Mouse (Mus musculus): ENCODE measurements around the gene Cd40lg. TPM values are rescaled to one million over a fixed set of nuclear protein-coding genes. Genes with fewer than 3 reads are reported as not detected.

The Cd40lg gene
- polyA plus RNA-seq, 1 experiment from 2014 or later: not detected

- 60% methylated on average over 5 of the region's 5 CpGs for WGBS
- no peaks in the 10 kb centered on the region for H3K27me3 ChIP-seq (ENCODE audit: insufficient read depth, poor library complexity, severe bottlenecking)
- H3K9me3 ChIP-seq: no peaks in the 10 kb centered on the region
- no peaks in the 10 kb centered on the region for H3K36me3 ChIP-seq
- DNase-seq (ENCODE audit: low spot score): no peak
- no peak overlapping the region for H3K4me3 ChIP-seq
- no peaks in the 10 kb centered on the region for H3K4me1 ChIP-seq
- H3K27ac ChIP-seq: no peak overlapping the region
These were observed 4.3 kb downstream of the Cd40lg start for GRCm38 (mm10) chrX:57216271-57216670.

GRCm38 (mm10) chrX:57219563-57219962 is 7.6 kb downstream of the Cd40lg start:
- Histone ChIP-seq H3K9me3 (no peaks in the 10 kb centered on the region), H3K27me3 (ENCODE audit: insufficient read depth, poor library complexity, severe bottlenecking) (no peaks in the 10 kb centered on the region), H3K27ac (no peak overlapping the region), H3K4me1 (no peaks in the 10 kb centered on the region), H3K4me3 (no peak overlapping the region), H3K36me3 (no peaks in the 10 kb centered on the region)
- DNase-seq (ENCODE audit: low spot score): no peak
- 86% methylated on average over 5 of the region's 5 CpGs for WGBS

- Histone ChIP-seq H3K36me3 (no peaks in the 10 kb centered on the region), H3K27me3 (ENCODE audit: insufficient read depth, poor library complexity, severe bottlenecking) (no peaks in the 10 kb centered on the region), H3K4me1 (no peaks in the 10 kb centered on the region), H3K9me3 (no peaks in the 10 kb centered on the region), H3K4me3 (no peak overlapping the region), H3K27ac (no peak overlapping the region)
- no peak for DNase-seq (ENCODE audit: low spot score)
- WGBS: 76% methylated on average over 3 of the region's 3 CpGs
These were observed 9.9 kb downstream of the Cd40lg start for GRCm38 (mm10) chrX:57221881-57222280.

GRCm38 (mm10) chrX:57223301-57223700 is 11.4 kb downstream of the Cd40lg start:
- H3K4me3 ChIP-seq: no peak overlapping the region
- WGBS: 87% methylated on average over 10 of the region's 10 CpGs
- H3K27ac ChIP-seq: no peak overlapping the region
- no peak for DNase-seq (ENCODE audit: low spot score)
- H3K27me3 ChIP-seq (ENCODE audit: insufficient read depth, poor library complexity, severe bottlenecking): no peaks in the 10 kb centered on the region
- H3K9me3 ChIP-seq: no peaks in the 10 kb centered on the region
- no peaks in the 10 kb centered on the region for H3K4me1 ChIP-seq
- H3K36me3 ChIP-seq: no peaks in the 10 kb centered on the region

- DNase-seq (ENCODE audit: low spot score): no peak
- Histone ChIP-seq H3K4me3 (no peak overlapping the region), H3K9me3 (no peaks in the 10 kb centered on the region), H3K27me3 (ENCODE audit: insufficient read depth, poor library complexity, severe bottlenecking) (no peaks in the 10 kb centered on the region), H3K4me1 (no peaks in the 10 kb centered on the region), H3K27ac (no peak overlapping the region), H3K36me3 (no peaks in the 10 kb centered on the region)
- WGBS: 74% methylated on average over 2 of the region's 2 CpGs
These were observed 16.2 kb downstream of the Cd40lg start for GRCm38 (mm10) chrX:57228178-57228577.

- H3K9me3 ChIP-seq: no peaks in the 10 kb centered on the region
- no peak overlapping the region for H3K4me3 ChIP-seq
- no peak overlapping the region for H3K27ac ChIP-seq
- H3K27me3 ChIP-seq (ENCODE audit: insufficient read depth, poor library complexity, severe bottlenecking): no peaks in the 10 kb centered on the region
- no peaks in the 10 kb centered on the region for H3K36me3 ChIP-seq
- WGBS: 58% methylated on average over 2 of the region's 2 CpGs
- no peak for DNase-seq (ENCODE audit: low spot score)
- no peaks in the 10 kb centered on the region for H3K4me1 ChIP-seq
These were observed 21.7 kb downstream of the Cd40lg start for GRCm38 (mm10) chrX:57233596-57233995.

GRCm38 (mm10) chrX:57235982-57236381 is 24.0 kb downstream of the Cd40lg start:
- Histone ChIP-seq H3K4me1 (no peaks in the 10 kb centered on the region), H3K27ac (no peak overlapping the region), H3K4me3 (no peak overlapping the region), H3K9me3 (no peaks in the 10 kb centered on the region), H3K36me3 (no peaks in the 10 kb centered on the region), H3K27me3 (ENCODE audit: insufficient read depth, poor library complexity, severe bottlenecking) (no peaks in the 10 kb centered on the region)
- DNase-seq (ENCODE audit: low spot score): no peak
- 63% methylated on average over 4 of the region's 4 CpGs for WGBS

- H3K9me3 ChIP-seq: no peaks in the 10 kb centered on the region
- DNase-seq (ENCODE audit: low spot score): no peak
- H3K27ac ChIP-seq: no peak overlapping the region
- H3K4me3 ChIP-seq: no peak overlapping the region
- WGBS: 57% methylated on average over 3 of the region's 3 CpGs
- no peaks in the 10 kb centered on the region for H3K27me3 ChIP-seq (ENCODE audit: insufficient read depth, poor library complexity, severe bottlenecking)
- H3K4me1 ChIP-seq: no peaks in the 10 kb centered on the region
- no peaks in the 10 kb centered on the region for H3K36me3 ChIP-seq
These were observed 26.6 kb downstream of the Cd40lg start for GRCm38 (mm10) chrX:57238572-57238971.

GRCm38 (mm10) chrX:57253329-57254055 is 41.5 kb downstream of the Cd40lg start:
- Histone ChIP-seq H3K27me3 (ENCODE audit: insufficient read depth, poor library complexity, severe bottlenecking) (no peaks in the 10 kb centered on the region), H3K27ac (no peak overlapping the region), H3K36me3 (no peaks in the 10 kb centered on the region), H3K4me3 (no peak overlapping the region), H3K9me3 (no peaks in the 10 kb centered on the region), H3K4me1 (no peaks in the 10 kb centered on the region)
- 64% methylated on average over 7 of the region's 7 CpGs for WGBS
- DNase-seq (ENCODE audit: low spot score): no peak

GRCm38 (mm10) chrX:57260744-57261143 is 48.8 kb downstream of the Cd40lg start:
- Histone ChIP-seq H3K4me1 (no peaks in the 10 kb centered on the region), H3K36me3 (no peaks in the 10 kb centered on the region), H3K27me3 (ENCODE audit: insufficient read depth, poor library complexity, severe bottlenecking) (no peaks in the 10 kb centered on the region), H3K4me3 (no peak overlapping the region), H3K9me3 (no peaks in the 10 kb centered on the region), H3K27ac (no peak overlapping the region)
- DNase-seq (ENCODE audit: low spot score): no peak
- 56% methylated on average over 2 of the region's 2 CpGs for whole genome bisulfite sequencing

GRCm38 (mm10) chrX:57263515-57263914 is 51.6 kb downstream of the Cd40lg start:
- no peak for DNase-seq (ENCODE audit: low spot score)
- WGBS: 66% methylated on average over 4 of the region's 4 CpGs
- H3K27ac ChIP-seq: no peak overlapping the region
- no peaks in the 10 kb centered on the region for H3K27me3 ChIP-seq (ENCODE audit: insufficient read depth, poor library complexity, severe bottlenecking)
- H3K4me3 ChIP-seq: no peak overlapping the region
- no peaks in the 10 kb centered on the region for H3K4me1 ChIP-seq
- H3K36me3 ChIP-seq: no peaks in the 10 kb centered on the region
- H3K9me3 ChIP-seq: no peaks in the 10 kb centered on the region
